Mouse (Mus musculus): ENCODE results near the gene Synpo2.
"Not testable (repeated sequence)": the region's sequence is repeated elsewhere in the genome, so short reads cannot be mapped to it uniquely, and the experiment has no call there.

The Synpo2 gene

GRCm38 (mm10) chr3:123131151-123131756 lies 104.7 kb downstream of the Synpo2 start:
- DNase-seq (ENCODE audit: extremely low spot score, low spot score) = no peak

DNA sequence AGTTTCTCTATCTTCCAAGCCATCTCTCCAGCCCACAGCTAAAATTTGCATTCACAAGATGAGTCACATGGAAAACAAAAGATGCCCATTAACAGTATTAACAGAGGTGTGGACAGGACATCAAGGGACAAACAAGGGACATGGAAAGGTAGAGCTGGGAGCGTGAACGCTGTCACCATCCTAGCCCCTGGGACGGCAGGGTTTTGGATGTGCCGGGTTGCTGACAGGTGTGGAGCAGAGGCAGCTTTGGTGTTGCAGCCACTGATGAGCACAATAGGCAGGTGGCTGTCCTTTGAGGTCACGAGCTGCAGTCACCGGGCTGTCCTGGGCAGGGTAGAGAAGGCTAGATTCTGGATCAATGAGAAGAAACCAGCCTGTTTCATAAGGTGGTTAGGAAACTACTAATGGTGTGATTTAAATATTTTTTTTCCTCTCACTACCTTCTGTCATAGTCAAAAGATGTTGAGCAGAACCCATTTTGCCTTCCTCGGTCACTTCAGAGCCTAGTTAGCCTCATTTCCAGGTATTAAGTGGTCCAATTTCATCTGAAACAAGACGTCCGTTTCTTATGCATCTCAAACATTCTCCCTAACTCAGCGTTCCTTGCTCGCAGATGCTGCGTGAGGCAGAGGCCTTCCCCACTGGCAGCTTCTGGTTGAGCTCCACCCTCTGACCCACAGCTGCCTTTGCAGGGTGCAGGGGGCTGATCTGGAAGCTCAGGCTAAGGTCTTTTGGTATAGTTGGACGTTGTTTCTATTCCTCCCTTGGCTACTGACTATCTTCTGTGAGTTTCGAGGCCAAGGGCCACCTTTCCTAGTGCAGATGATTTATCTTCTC lies 105.4 kb downstream of the Synpo2 start:
- no peak for DNase-seq (ENCODE audit: extremely low spot score, low spot score)

- no peak for DNase-seq (ENCODE audit: extremely low spot score, low spot score)
These were observed 107.2 kb downstream of the Synpo2 start for GRCm38 (mm10) chr3:123128781-123129180.

GRCm38 (mm10) chr3:123128091-123128490 lies 107.9 kb downstream of the Synpo2 start:
- no peak for DNase-seq (ENCODE audit: extremely low spot score, low spot score)

DNA sequence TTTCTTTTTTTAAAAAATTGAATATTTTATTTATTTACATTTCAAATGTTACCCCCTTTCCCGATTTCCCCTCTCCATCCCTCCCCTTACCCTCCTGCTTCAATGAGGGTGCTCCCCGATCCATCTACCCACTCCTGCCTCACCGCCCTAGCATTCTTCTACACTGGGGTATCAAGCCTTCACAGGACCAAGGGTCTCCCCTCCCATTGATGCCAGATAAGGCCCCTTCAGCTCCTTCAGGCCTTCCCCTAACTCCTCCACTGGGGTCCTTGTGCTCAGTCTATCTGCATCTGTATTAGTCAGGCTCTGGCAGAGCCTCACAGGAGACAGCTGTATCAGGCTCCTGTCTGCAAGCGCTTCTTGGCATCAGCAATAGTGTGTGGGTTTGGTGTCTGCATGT lies 109.2 kb downstream of the Synpo2 start:
- not testable (repeated sequence) for DNase-seq (ENCODE audit: extremely low spot score, low spot score)

- no peak for DNase-seq (ENCODE audit: extremely low spot score, low spot score)
These were observed 112.1 kb downstream of the Synpo2 start for GRCm38 (mm10) chr3:123123817-123124216.

DNA sequence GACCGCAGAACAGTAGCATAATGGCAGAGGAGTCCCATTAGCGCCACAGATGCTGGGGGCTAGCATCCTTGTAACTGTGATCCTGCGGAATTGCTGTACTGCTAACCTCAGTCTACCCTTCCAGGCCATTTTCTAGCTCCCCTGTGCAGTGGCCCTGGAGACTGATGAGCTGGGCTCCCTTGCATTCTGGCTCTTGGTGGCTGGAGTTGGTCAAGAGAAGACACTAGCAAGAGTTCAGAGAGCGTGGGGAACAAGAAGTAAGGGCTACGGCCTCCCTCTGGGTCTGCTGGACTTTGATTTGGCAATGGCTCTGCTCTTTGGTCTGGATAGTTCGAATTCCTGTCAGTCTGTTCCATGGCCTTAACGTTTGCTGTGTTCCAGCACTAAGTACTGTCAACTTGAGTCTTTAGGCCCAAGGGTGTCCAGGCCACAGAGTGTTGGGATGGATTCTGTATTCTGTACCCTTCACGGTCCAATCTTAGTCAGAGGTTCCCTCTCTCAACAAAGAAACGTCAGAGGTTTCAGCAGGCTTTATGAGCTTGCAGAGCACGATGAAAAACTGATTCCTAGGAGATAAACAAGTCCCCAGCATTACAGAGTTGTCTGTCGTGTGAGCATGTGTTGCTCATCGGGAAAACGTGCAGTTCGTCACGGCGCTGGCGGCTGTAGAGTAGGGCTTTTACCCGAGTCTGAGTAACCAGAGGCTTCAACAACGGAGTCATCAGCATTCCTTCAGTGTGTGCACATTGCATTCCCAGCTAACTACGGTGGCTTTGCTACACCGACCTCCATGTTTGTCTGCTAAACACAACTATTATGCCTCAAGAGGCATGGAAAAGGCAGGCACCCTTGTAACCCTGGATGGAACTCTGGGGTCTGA lies 113.6 kb downstream of the Synpo2 start:
- DNase-seq (ENCODE audit: extremely low spot score, low spot score) = no peak

DNA sequence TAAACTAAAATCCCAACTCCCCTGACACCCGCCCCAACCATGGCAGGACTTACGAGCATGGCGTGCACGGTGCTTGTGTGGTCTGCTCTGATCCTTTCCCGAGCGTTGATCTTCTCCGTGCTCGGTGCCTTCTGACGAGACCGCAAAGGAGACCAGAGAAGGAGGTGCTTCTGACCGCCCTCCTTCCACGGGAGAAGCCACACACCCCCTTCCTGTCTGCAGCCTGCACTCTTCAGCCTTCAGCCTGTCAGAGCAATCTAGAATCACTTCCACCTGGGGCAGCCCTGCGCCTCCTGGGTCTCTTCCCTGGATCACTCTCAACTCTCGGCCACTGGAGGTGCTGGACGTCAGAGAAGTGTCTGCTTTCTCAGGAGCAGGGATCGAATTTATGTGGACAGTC lies 119.0 kb downstream of the Synpo2 start:
- DNase-seq (ENCODE audit: extremely low spot score, low spot score) = no peak

DNA sequence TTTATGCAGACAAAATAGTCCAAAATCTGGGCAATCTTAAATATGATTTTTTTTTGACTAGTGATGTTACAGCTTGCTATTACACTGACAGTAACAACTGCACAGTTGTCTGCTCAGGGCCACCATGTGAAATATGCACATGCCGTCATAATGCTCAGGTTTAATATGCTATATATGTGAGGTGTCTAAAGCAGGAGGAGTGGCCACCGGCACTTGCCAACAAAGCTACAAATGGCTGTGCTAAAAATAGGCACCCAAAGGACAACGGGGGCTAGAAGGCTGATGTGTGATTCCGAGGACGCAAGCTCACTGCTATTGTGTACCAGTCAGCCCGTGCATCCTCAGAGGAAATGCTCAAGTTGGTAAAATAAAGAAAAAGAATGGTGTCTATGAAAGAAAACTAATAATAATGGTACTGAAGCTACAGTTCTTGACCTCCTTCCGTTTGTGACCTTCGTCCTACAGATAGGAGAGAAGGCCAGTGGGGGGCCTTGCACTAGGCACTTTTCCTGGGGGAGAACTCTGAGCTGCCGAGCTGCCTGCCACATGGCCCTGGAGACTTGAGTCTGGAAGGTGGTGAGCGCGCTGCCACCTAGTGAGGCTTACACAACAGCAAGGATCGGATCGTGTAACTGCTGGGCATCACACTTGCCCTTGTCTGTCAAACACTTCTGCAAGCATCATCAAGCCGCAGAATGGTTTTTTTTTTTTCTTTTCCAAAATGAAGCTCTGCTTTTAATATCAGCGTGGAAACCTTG lies 120.0 kb downstream of the Synpo2 start:
- DNase-seq (ENCODE audit: extremely low spot score, low spot score) = no peak

GRCm38 (mm10) chr3:123114001-123114635 lies 121.8 kb downstream of the Synpo2 start:
- no peak for DNase-seq (ENCODE audit: extremely low spot score, low spot score)

DNA sequence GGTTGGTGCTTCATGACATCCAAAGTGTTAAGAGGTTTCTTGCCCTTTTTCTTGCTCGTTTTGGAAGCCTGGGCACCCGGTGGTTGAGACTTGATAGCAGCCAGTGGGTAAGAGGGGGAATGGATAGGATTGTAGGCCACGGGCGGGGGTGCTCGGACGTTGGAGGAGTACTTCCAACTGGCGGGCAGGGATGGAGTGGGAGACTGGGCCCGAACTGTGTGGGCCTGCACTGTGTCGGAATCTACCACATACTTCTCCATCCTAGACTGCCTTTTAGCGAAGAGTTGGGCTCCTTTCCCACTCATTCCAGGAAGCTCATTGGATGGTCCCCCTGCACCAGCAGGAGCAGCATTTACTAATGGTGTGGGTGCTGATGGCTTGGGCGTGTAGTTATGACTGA lies 123.2 kb downstream of the Synpo2 start:
- DNase-seq (ENCODE audit: extremely low spot score, low spot score) = no peak

DNA sequence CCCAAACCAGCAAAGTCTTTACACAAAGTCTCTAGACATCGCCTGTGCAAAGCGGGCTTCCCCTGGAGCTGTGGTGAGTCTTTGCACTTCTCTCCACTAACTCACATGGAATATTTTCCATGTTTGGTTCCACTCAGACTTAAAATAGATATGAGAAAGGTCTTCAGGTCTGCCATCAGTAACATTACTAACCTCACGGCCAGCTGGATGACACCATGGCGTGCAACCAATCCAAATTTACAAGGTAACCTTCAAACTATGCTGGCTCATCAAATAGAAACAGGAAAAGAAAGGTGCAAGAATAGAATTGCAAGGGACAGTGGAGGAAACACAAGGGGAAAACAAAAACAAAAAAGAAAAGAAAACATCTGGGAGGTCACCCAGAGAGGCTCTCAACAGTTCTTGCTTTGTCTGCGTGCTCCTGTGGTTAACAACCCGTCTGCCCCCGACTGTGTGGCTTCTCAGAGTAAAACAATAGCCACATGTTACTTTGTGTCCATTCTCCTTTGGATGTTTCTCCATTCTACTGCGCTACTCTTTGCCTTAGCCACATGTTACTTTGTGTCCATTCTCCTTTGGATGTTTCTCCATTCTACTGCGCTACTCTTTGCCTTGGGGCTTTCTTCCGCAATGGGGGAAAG lies 124.8 kb downstream of the Synpo2 start:
- no peak for DNase-seq (ENCODE audit: extremely low spot score, low spot score)

DNA sequence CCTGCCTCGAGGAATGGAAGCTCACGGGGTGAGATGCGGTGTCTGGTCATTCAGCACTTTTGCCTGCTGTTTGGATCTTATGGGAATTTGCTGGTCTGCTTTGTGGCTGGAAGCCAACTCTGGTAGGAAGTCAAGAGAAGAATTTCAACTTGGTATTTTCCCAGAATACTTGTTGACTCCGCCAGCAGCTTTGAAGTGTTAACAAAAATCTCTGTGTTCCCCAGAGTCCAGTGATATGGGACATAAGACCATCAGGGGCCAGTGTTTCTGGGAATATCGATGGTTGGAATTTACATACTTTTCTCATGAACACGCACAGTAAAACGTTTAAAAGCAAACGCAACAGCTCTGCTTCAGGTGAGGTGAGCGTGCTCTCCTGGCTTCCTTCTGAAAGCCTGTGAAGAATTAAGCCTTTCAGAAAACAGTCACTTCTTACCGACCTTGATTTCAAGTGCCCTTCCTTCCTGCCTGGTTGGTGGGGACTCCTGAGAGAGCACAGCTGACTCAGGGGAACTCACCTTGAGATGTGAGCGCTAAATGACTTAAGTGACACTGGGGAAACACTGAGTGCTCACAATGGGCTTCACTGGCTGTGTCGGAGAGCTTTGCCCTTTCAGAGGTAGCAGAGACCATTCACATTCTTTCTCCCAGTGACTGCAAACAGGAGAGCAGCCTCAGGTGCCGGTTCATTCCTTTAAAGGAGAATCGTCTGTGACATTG lies 128.0 kb downstream of the Synpo2 start:
- DNase-seq (ENCODE audit: extremely low spot score, low spot score) = no peak

DNA sequence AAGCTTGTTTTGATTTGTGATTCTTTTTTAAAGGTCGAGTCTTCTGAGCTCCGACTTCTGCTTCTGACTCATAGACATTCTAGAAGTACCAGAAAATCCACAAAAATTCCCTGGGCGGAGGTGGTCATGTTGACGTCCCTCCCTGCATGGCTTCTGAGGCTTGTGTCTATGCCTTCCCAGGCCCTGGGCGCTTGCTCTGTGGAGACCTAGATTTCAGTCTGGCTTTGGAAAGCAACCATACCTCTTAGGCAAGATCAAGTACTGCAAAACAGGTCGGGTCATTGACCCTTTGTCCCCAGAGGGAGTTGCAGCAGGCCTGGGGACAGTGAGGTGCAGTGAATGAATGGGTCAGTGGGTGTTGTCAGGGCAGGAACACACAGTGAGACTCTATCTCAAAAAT lies 131.6 kb downstream of the Synpo2 start:
- no peak for DNase-seq (ENCODE audit: extremely low spot score, low spot score)

DNA sequence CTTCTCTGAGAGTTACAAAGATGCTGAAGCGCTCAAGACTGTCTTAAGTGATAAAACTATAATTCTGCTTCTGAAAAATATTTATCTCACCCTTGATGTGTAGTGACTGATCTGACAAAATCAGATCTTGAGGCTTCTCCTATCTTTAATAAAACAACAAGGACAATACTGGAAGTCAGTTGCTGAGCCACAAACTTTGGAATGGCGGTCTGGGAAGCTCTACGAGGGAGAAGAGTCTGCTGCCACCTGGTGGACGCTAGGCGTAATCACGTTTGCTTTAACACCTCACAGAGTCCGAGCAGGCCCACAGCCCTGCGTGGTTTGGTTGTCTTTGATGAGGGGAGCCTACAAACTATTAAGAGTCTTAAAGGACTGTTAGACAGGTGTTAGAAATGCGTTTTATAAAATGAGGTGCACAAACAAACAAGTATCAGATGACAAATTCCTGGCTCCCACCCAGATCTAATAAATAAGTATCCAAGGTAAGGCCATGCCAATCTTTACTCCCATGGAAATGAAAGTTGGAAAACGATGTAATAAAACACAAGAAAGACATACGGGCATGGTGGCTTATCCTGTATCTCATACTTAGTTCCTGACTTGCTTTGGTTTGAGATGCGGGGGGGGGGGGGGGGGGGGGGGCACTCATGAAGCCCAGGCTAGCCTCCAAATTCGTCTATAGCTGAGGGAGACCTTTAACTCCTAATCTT lies 132.6 kb downstream of the Synpo2 start:
- peak; percentile 53 for DNase-seq (ENCODE audit: extremely low spot score, low spot score)

DNA sequence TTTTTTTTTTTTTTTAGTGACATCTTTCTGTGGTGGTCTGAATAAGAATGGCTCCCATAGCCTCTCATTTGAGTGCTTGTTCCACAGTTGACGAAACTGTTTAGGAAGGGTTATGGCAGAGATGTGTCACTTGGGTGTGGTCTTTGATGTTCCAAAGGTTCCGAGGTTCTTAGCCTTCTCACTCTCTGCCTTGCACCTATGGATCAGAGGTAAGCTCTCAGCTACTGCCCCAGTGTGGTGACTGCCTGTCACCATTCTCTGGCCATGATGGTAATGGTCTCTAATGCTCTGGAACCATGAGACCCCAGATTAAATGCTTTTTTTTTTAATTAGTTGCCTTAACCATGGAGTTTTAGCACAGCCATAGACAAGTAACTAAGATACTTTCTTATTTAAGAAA lies 134.2 kb downstream of the Synpo2 start:
- DNase-seq (ENCODE audit: extremely low spot score, low spot score) = no peak

DNA sequence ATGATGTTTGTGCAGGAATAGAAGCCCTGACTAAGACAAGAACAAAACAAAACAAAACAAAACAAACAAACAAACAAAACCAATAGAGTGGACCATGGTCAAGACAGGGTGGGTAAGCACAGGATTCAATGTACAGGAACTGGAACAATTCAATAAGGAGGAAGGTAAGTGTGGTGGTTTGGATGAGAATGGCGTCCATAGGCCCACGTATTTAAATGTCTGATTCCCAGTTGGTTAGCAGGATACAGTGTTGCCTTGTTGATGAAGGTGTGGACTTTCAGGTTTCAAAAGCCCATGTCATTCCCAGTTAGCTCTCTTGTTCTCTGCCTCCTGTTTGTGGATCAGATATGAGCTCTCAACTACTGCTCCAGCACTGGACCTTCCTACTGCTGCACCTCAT lies 140.8 kb downstream of the Synpo2 start:
- no peak for DNase-seq (ENCODE audit: extremely low spot score, low spot score)

DNA sequence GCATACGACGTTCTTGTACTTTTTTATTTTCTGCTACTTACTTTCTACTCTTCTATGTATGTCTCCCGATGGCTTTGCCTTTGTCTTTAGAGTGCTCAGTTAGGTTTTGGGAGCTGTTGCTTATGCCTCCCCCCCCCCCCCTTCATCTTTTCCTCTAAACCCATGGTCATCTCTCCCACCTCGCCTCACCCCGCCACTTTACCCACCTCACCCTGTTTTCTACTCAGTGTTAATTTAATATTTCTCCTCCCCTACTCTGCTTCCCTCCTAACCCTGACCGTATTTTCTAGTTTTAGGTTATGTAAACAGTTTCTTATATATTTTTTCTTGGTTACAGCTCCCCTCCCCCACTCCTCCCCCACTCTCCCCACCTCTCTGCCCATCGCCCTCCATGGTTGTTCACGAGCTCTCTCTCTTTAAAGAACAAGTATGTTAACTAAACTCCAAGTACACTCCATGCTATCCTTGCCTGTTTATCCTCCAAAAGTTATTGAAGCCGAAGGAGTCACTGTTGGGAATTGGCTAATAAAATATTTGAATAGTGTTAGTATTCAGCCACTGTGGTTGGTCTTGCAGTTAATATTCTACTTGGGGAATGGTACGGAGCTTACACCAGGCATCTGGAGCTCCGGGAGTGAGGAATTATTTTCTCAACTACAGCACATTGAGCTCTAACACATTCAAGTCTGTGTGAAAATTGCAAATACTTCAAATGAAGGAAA lies 142.1 kb downstream of the Synpo2 start:
- DNase-seq (ENCODE audit: extremely low spot score, low spot score) = no peak
